Mouse (Mus musculus): ENCODE measurements around the gene Dph1.

DNA sequence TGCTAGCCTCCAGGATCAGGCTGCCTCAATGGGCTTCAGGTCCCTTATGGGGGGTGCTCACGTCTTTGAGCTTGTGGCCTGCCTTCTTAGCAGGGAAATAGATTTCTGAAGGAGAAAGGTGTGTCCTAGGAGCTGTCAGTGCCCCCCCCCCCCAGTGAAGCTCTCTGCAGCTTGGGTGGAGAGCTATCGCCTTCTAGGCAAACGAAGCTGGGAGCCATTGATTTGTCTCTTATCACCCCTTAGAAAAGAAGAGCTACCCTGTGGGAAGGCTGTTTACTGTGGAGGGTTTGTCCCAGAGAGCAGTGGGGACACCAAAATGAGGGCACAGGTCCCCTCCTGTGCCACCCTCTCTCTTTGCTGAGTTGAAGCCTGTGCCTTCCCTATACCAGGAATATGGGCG lies 19.1 kb upstream of the Dph1 start:
- TF ChIP-seq POLR2A (IDR thresholded peaks at IDR 0.05; ENCODE audit: borderline replicate concordance, control insufficient read depth, low read depth, low read length) = no peak
- no peak for TF ChIP-seq CTCF (IDR thresholded peaks at IDR 0.05; ENCODE audit: control insufficient read depth, insufficient read depth, low read length)
